Mouse (Mus musculus) neutrophil, adult 5-6 weeks (primary cell): Measurements from ENCODE around the gene Wdr6. TPM values are rescaled to one million over a fixed set of nuclear protein-coding genes. Genes with fewer than 3 reads are reported as not detected.

ENCODE experiments used
- ATAC-seq: fragments of 151-379, 151-347 bp; 2 replicates; pipeline ENCODE4 v1.8.0; 2017; ENCODE audit warnings: mild to moderate bottlenecking, moderate TSS enrichment; ENCODE audit not compliant: insufficient number of reproducible peaks, poor library complexity, low FRiP score, severe bottlenecking; ENCODE audit errors: extremely low read depth
- total RNA-seq: library from RNA; stranded (forward); fragments of 200-1000 nt; gene quantifications from 2 replicates; pipeline ENCODE4 v1.2.3, GENCODE M21; 2017

Wdr6 gene
- total RNA-seq, 1 experiment from 2014 or later: 12.8 TPM

DNA sequence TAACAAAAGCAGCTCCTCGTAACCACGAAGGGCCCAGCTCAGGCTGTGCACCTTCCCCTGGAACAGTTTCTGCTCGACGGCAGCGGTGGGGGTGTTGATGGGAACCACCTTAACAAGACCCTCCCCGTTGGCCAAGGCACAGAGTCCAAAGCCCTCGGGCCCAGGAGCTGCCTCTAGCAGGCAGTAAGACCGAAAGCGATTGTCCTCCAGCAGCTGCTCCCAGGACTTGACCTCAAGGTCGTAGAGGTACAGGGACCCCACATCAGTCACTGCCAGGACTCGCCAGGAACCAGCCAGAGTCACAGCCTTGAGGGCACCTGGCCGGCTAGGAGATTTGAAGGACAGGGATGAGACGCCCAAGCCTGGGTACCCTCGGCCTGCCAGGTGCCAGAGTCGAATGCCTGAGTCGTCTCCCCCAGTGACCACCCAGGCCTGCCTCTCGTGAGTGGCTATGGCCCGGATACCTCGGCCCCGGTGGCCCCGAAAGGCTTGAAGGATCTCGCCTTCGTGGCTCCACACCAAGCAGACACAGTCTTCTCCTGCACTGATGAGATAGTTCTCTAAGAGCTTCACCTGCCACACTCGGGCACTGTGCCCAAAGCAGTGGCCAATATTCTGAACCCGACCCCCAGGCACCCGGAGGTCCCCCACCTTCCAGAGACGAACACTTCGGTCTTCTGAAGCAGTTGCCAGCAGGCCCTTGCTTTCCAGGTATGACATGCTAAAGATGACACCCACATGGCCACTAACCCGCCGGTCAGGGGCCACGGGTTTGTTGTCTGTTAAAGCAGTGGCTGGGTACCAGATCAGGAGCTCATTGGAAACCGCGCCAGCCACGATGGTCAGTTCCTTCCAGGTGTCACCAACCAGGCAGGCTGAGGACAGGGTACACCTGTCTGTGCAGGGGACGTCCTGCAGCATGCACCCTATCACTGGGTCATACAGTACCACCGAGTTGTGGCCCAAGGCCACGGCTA, 2.9 kb downstream of the Wdr6 start:
- ATAC-seq: no peak

DNA sequence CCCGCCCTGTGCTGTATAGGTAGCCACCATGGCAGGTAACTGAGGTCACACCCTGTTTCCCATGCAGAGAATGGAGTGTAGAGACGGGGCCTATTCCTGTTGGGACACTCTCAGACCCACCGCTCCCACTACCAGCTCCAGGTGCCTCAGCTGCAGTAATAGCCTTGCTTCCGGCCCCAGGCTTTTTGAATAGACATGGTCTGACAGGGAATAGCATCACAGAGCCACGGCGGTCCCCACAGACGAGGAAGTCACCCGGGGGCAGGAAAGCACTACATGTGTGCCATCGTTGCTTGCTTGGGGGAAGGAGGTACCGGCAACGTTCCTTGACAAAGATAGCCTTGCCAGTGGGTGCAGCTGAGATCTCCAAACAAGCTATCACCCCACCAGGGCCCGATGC, 3.6 kb downstream of the Wdr6 start:
- ATAC-seq: no peak

DNA sequence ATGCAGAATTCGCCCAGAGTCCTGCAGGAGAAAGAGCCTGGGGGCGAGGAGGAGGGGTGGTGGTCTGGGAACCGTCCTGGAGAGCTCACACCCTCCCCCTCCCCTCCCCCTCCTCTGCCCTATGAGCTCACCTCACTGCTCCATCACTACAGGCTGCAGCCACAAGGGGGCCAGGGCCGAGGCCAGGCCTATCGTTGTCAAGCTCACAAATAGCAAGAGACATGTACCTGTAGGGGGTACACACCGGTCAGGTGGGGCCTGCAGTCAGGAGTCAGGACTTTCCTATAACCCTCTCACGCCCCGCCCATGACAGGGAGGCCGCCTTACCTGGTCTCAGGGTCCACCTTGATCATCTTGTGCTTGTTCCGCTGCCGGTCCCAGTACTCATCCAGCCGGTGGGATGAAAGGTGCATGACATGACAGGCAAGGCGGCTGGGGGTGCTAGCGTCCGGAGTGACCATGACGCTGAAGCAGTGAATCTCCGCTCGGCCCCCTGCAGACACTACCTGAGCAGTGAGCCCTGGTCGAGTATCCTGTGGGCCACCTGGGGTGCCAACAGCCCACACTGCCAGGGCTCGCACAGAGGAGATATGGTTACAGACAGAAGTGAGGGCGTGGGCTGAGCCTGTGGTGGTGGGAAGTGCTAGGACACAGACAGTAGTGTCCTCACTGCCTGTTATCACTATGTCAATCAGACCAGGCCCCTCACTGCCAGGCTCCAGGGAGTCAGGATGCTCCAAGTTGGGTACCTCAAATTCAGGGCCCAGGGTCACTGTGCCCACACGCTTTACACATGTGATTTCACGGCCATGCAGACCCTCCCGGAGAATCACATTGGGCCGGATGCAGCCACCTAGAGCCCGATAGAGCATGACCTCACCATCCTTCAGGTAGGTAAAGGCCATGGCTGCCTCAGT, 4.5 kb downstream of the Wdr6 start:
- no peak for ATAC-seq

DNA sequence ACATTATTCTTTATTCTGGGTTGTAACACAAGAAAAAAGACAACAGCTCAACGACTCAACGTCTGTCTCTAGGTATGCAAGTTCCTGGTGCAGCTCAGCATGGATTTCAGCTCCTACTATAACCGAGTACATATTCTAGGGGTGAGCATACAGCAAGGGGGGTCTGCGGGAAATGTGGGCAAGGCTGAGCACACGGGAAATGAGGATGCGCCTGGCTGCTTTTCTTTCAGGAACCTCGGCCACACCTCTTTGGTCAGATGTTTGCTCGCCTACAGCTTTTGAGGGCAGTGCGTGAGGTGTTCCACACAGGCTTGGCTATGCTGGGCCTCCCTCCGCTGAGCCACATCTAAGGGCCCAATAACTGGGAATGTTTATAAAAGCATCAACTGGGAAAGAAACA, 6.2 kb downstream of the Wdr6 start:
- ATAC-seq: no peak

- no peak for ATAC-seq
These were observed 7.1 kb downstream of the Wdr6 start for GRCm38 (mm10) chr9:108571401-108571973.

- peak; percentile 24 for ATAC-seq
These were observed 8.2 kb downstream of the Wdr6 start for GRCm38 (mm10) chr9:108570207-108570896.

GRCm38 (mm10) chr9:108569381-108570206, 8.9 kb downstream of the Wdr6 start, which contains the start of gene Dalrd3:
Dalrd3 (plus strand) TSS chr9:108569886.
- peak; percentile 45 for ATAC-seq

DNA sequence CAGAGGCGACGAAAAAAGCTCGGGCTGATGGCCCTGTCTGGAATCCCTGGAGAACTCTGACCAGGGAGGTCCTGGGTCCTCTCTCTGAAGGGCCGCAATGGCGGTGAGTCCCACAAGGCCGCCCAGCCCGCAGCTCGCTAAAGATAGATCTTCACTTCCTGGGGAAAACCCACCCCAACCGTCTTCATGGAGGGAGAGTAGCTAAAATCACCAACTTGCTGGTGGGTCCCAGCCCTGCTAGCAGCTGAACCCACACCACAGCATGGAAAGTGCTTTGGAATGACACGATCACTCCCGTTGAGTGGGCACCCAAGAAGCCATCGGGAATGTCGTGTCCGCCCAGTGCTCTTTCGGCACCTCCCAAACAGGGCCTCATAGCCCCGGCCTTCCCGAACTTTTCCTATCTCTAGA, 10.0 kb downstream of the Wdr6 start:
- no peak for ATAC-seq

- no peak for ATAC-seq
These were observed 10.6 kb downstream of the Wdr6 start for GRCm38 (mm10) chr9:108567931-108568419.

DNA sequence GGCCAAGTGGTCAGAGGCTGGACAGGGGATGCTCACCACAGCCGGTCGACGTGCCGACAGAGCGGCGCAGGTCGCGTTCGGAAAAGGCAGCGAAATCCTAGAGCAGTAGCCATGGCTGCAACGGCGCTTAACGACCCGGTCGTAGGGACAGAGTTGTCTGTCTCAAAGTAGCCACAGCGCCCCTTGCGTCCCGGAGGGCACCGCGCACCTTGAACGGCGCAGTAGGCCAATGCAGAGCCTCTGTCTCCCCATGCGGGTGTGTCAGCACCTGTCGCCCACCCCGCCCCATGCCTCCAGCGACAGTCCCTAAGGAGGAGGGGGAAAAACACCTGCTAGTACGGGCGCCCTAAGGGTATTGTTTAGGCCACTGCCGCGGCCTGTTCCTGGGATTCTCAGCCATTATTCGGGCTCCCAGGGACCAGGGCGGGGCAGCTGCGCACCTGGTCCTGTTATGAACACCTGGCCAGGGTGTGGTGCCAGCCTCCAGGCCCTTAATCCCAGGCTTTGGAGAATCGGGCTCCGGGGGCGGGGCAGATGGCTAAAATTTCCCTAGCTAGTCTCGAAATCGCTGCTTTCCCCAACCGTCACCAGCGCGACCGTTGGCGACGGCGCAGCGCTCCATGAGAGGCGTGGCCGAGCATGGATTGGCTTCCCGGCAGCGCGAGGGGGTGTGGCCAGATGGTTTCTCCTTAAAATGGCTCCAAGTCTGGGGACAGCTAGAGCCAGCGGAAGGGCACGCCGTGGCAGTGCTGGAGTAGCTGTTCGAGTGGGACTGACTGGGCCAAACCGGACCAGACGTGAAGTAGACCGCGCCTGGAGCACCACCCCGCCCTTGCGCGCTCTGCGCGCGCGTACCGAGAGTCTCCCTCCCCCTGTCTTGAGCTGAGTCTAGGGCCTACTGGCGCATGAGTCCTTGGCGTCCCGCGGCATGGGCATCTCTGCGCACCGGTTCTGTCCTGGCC, 11.4 kb downstream of the Wdr6 start, which contains the start of gene Ndufaf3:
Gene Ndufaf3, minus strand, starts transcription at position 620 of the 962 bp plus-strand sequence.
- peak; percentile 76 for ATAC-seq

DNA sequence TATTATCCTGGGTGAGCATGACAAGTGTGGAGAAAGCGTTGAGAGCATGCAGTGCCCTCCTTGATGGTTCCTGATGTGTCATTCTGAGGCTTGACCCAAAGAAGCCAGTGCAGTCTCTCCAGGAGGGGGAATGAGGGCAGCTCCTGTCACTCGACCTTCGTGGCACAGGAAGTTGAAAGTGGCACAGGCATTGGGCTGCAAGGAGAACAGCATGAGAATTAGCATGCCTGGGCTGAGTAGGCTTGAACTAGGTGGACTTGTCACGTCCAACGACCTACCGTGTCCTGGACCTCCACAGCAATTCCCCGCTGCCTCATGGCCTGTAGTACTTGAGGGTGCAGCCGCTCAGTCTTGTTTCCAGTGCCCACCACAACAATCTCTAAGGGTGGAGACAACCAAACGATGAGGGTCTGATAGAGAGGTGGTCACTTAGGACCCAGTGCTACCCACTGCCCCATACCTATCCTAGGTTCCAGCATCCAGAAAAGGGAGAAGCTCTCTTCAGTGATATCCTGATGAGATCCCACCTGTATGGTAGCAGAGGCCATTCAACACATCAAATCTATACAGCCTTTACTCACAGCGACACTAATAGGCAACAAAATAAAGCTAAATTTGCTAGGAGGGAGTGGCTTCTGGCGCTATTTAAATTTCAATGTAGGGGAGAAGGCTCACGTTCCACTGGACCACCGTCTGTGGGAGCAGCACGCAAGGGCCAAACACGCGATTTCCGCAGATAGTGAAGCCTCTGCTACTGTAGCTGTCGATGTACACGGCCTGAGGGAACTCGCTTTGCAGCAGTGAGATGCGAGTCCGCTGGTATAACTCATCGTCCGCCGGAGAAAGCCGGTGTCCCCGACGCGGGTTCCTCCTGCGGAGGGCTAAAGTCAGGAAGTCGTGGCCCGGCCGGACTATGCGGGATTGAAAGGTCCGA, 12.4 kb downstream of the Wdr6 start:
- ATAC-seq: no peak

DNA sequence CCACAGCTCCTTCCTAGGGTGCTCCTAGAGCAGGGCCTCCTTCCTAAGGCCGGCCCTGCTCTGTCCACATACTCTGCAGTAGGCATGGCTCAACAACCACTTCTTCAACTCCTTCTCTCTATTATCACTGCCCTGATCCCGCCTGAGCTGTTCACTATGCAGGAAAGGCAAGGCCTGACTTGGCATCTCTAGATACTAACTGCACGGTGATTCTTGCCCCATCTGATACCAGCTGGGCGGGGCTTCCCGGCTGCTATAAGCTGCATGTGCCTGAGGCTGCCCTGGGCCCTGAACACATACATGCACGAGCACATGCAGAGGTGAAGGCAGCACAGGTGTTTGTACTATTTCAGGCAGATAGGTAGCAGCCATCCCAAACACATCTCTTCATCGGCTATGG, 14.4 kb downstream of the Wdr6 start:
- ATAC-seq: no peak

DNA sequence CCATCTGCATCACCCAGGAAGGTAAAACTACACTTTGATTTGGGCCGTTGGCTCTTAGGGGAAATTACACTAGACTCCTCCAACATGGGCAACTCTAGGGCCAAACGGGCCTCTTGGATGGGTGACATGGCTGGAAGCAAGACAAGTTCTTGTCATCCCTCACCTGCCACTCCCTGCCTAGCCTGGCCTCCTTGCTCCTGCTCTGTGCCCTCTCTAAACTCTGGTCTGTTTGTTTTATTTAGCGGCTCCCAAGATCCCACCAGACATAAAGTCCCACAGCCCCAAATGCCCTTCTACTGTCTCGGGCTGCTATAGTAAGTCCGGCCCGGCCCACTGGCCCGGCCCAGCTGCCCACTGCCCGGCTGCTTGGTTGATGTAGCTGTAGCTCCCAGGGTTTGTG, 14.9 kb downstream of the Wdr6 start:
- ATAC-seq: no peak

- peak; percentile 96 for ATAC-seq
These were observed 18.2 kb downstream of the Wdr6 start, which contains the start of gene Impdh2 for GRCm38 (mm10) chr9:108560227-108560841. Impdh2 (plus strand) TSS chr9:108560286.

DNA sequence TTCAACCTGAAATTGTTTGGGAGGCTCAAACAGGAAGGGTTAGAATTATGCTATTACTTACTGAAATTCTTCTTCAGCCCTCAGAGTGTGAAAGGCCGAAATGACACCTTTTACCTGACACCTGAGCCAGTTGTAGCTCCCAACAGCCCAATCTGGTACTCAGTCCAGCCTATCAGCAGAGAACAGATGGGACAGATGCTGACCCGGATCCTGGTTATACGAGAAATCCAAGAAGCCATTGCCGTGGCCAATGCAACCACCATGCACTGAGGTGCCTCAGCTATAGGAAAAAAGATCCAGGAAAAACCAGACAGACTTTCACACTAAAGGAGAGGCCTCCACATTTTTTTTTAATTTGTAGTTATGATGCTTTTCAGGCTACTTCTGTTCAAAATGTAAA, 19.4 kb downstream of the Wdr6 start:
- no peak for ATAC-seq
